Mouse (Mus musculus): Measurements from ENCODE around the gene Pvalb.

The Pvalb gene

GRCm38 (mm10) chr15:78194320-78194719 lies 11.9 kb downstream of the Pvalb start:
- no peak for DNase-seq

GRCm38 (mm10) chr15:78189636-78190035 lies 16.6 kb downstream of the Pvalb start:
- DNase-seq: no peak

GRCm38 (mm10) chr15:78188546-78188945 lies 17.7 kb downstream of the Pvalb start:
- no peak for DNase-seq

GRCm38 (mm10) chr15:78186906-78187305 lies 19.3 kb downstream of the Pvalb start:
- no peak for DNase-seq

- no peak for DNase-seq
These were observed 20.6 kb downstream of the Pvalb start for GRCm38 (mm10) chr15:78185609-78186008.

- DNase-seq: peak; percentile 61
These were observed 21.3 kb downstream of the Pvalb start for GRCm38 (mm10) chr15:78184855-78185254.

- DNase-seq: no peak
These were observed 24.3 kb downstream of the Pvalb start for GRCm38 (mm10) chr15:78181701-78182405.

GRCm38 (mm10) chr15:78179775-78180174 lies 26.4 kb downstream of the Pvalb start:
- DNase-seq: no peak

GRCm38 (mm10) chr15:78178397-78178796 lies 27.8 kb downstream of the Pvalb start:
- peak; percentile 84 for DNase-seq

GRCm38 (mm10) chr15:78177257-78177656 lies 28.9 kb downstream of the Pvalb start:
- DNase-seq: no peak

- DNase-seq: no peak
These were observed 31.3 kb downstream of the Pvalb start for GRCm38 (mm10) chr15:78174887-78175245.

- DNase-seq: peak; percentile 98
These were observed 32.0 kb downstream of the Pvalb start, which contains the start of gene Ift27 for GRCm38 (mm10) chr15:78173972-78174886. Gene Ift27, minus strand, starts transcription at chr15:78174107.

- peak; percentile 53 for DNase-seq
These were observed 33.0 kb downstream of the Pvalb start for GRCm38 (mm10) chr15:78172899-78173817.

- DNase-seq: no peak
These were observed 33.8 kb downstream of the Pvalb start for GRCm38 (mm10) chr15:78172256-78172898.

- no peak for DNase-seq
These were observed 34.5 kb downstream of the Pvalb start for GRCm38 (mm10) chr15:78171651-78172050.

GRCm38 (mm10) chr15:78170708-78171107 lies 35.5 kb downstream of the Pvalb start:
- no peak for DNase-seq

GRCm38 (mm10) chr15:78169566-78169965 lies 36.6 kb downstream of the Pvalb start:
- no peak for DNase-seq

- no peak for DNase-seq
These were observed 40.9 kb downstream of the Pvalb start for GRCm38 (mm10) chr15:78165292-78165691.

GRCm38 (mm10) chr15:78164466-78164865 lies 41.7 kb downstream of the Pvalb start:
- no peak for DNase-seq

GRCm38 (mm10) chr15:78161946-78162345 lies 44.3 kb downstream of the Pvalb start:
- no peak for DNase-seq

- DNase-seq: no peak
These were observed 47.9 kb downstream of the Pvalb start for GRCm38 (mm10) chr15:78158335-78158734.

GRCm38 (mm10) chr15:78157824-78158223 lies 48.4 kb downstream of the Pvalb start:
- no peak for DNase-seq
